Mouse (Mus musculus) right cerebral cortex, postnatal 25 days (tissue): ENCODE results near the gene Acot2.
A peak's percentile ranks its signal among the peaks of the same experiment; 100 is the strongest.

ENCODE experiments used
- DNase-seq: peaks from one replicate; pipeline ENCODE4 v3.0.0; 2022

The Acot2 gene

DNA sequence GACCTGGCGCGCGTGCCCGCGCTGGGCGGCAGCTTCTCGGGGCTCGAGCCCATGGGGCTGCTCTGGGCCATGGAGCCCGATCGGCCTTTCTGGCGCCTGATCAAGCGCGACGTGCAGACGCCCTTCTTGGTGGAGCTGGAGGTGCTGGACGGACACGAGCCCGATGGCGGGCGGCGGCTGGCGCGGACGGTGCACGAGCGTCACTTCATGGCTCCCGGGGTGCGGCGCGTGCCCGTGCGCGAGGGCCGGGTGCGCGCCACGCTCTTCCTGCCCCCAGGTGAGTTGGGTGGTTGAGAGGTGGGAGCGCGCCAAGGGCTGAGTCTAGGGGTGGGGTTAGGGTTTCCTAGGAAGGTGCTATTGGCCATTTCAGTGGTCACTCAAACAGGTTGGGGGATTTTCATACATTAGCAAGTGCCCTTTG, 51.0 kb downstream of the Acot2 start, which contains the start of gene Gm49366:
Gene Gm49366, plus strand, starts transcription at position 245 of the 421 bp plus-strand sequence.
- peak; percentile 45 for DNase-seq

DNA sequence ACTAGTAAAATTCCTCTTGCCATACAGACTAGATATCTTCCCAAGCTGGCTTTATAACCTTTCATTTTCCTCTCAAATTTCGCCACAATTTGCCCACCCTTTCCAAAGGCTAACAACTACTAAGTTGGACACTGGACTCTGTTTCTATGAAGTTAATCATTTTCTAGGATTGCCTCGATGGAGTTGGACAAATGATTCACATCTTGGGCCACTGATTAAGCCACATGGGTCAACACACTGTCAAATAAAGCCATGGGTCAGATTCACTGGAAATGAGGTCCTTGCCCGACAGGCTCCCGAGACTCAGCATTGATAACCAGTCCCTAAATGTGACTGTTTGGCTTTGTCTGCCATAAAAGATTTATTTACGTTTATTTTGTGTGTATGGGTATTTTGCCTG, 54.6 kb downstream of the Acot2 start:
- no peak for DNase-seq
